Mouse (Mus musculus): ENCODE results near the gene Tll1. TPM values are rescaled to one million over a fixed set of nuclear protein-coding genes. Genes with fewer than 3 reads are reported as not detected.

Gene Tll1
- polyA plus RNA-seq, 1 experiment from 2014 or later, result 3.8 TPM

DNA sequence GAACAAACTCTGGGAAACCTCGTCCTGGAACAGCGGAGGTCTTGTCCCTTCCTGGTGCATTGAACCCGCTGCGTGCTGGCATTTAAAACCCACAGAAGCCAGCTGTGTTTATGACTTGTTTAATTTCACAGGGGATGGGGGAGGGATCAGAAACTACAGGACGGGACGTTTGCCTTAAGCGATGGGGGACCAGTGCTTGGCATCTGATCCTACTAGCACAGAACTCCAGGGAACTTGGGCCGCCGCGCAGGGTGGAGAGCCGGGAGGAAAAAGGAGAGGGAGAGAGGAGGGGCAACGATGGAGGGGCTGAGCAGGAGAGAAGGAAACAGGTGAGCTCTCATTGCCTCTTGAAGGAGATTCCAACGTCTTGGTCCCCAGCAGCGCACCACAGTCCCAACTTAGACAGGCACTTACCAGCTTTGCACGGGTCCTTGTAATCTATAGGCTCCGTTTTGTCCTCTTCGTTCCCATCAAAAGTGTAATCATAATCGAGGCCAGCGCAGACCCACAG lies 1.2 kb downstream of the Tll1 start:
- Histone ChIP-seq H3K4me3 (ENCODE audit: low read length) (peak overlapping the region; percentile 79), H3K27ac (ENCODE audit: low read depth, low read length) (peak overlapping the region; percentile 44), H3K27me3 (replicated peaks; ENCODE audit: control insufficient read depth, insufficient read depth, low read length) (no peaks in the 10 kb centered on the region), H3K9ac (ENCODE audit: low read depth, low read length) (peak overlapping the region; percentile 80), H3K9me3 (ENCODE audit: control insufficient read depth, low read length) (no peaks in the 10 kb centered on the region), H3K36me3 (ENCODE audit: control insufficient read depth, insufficient read depth, low read length) (no peaks in the 10 kb centered on the region), H3K4me1 (ENCODE audit: control insufficient read depth, insufficient read depth, low read depth, low read length) (peaks cover 11% of the 10 kb centered on the region), H3K4me2 (ENCODE audit: low read length) (peak overlapping the region; percentile 100)
- 2% methylated on average over 19 of the region's 19 CpGs for WGBS
- peak; percentile 46 for ATAC-seq

DNA sequence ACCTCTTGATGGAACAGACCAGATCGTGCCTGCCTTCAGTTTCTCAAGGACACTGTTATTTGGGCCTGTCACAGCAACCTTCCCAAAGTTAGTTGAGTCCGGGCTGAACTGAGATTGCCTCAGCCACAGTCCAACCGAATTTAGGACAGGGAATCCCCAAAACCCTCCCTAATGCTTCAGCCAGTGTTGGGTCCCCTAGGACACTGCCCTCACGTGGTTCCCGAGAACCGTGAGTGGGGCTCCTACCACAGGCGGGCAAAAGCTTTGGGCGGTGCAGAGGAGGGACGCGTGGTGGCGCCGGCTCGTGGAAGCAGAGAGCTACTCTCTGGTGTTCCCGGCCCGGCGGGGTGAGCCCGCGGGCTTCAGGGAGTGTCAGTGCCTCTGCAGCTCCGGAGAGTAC lies 1.9 kb downstream of the Tll1 start:
- H3K4me1 ChIP-seq (ENCODE audit: control insufficient read depth, insufficient read depth, low read depth, low read length), result peaks cover 11% of the 10 kb centered on the region
- 2% methylated on average over 19 of the region's 19 CpGs for WGBS
- H3K4me2 ChIP-seq (ENCODE audit: low read length), result peak overlapping the region; percentile 100
- H3K9me3 ChIP-seq (ENCODE audit: control insufficient read depth, low read length), result no peaks in the 10 kb centered on the region
- H3K27ac ChIP-seq (ENCODE audit: low read depth, low read length), result no peak overlapping the region
- H3K9ac ChIP-seq (ENCODE audit: low read depth, low read length), result peak overlapping the region; percentile 31; the same call in 1 of the 2 replicates
- no peaks in the 10 kb centered on the region for H3K36me3 ChIP-seq (ENCODE audit: control insufficient read depth, insufficient read depth, low read length)
- H3K27me3 ChIP-seq (replicated peaks; ENCODE audit: control insufficient read depth, insufficient read depth, low read length), result no peaks in the 10 kb centered on the region
- peak; percentile 76 for ATAC-seq
- peak overlapping the region; percentile 79 for H3K4me3 ChIP-seq (ENCODE audit: low read length)

DNA sequence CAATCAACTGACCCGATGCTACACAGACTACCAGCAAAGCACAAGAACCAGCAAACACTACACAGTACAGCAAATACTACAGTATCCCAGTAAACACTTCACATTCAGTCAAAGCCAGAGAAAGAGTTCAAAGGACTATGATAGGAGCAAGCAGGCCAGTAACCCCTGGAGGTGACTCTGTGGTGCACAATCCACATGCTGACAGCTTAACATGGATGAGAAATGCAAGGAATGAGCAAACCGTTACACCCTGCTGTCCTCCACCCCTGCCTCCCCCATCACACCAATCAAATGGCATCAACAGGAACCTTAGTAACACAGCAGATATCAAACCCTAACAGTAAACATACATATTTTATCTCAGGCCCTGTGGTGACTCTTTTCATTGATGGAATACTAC lies 7.7 kb downstream of the Tll1 start:
- no peak overlapping the region for H3K9ac ChIP-seq (ENCODE audit: low read depth, low read length)
- no peak overlapping the region for H3K4me2 ChIP-seq (ENCODE audit: low read length)
- H3K27ac ChIP-seq (ENCODE audit: low read depth, low read length), result no peak overlapping the region
- no peak for ATAC-seq
- no peaks in the 10 kb centered on the region for H3K27me3 ChIP-seq (replicated peaks; ENCODE audit: control insufficient read depth, insufficient read depth, low read length)
- no peaks in the 10 kb centered on the region for H3K9me3 ChIP-seq (ENCODE audit: control insufficient read depth, low read length)
- no peak overlapping the region for H3K4me3 ChIP-seq (ENCODE audit: low read length)
- H3K4me1 ChIP-seq (ENCODE audit: control insufficient read depth, insufficient read depth, low read depth, low read length), result no peaks in the 10 kb centered on the region
- WGBS, result 78% methylated on average over 2 of the region's 2 CpGs
- no peaks in the 10 kb centered on the region for H3K36me3 ChIP-seq (ENCODE audit: control insufficient read depth, insufficient read depth, low read length)

- WGBS, result 37% methylated on average over 2 of the region's 2 CpGs
- no peaks in the 10 kb centered on the region for H3K36me3 ChIP-seq (ENCODE audit: control insufficient read depth, insufficient read depth, low read length)
- H3K27ac ChIP-seq (ENCODE audit: low read depth, low read length), result no peak overlapping the region
- H3K27me3 ChIP-seq (replicated peaks; ENCODE audit: control insufficient read depth, insufficient read depth, low read length), result no peaks in the 10 kb centered on the region
- H3K9ac ChIP-seq (ENCODE audit: low read depth, low read length), result no peak overlapping the region
- H3K4me3 ChIP-seq (ENCODE audit: low read length), result no peak overlapping the region
- no peaks in the 10 kb centered on the region for H3K4me1 ChIP-seq (ENCODE audit: control insufficient read depth, insufficient read depth, low read depth, low read length)
- no peak overlapping the region for H3K4me2 ChIP-seq (ENCODE audit: low read length)
- no peaks in the 10 kb centered on the region for H3K9me3 ChIP-seq (ENCODE audit: control insufficient read depth, low read length)
- ATAC-seq, result no peak
Measured at GRCm38 (mm10) chr8:64193421-64193820, 12.7 kb downstream of the Tll1 start.

- WGBS, result 44% methylated on average over 2 of the region's 2 CpGs
- Histone ChIP-seq H3K9ac (ENCODE audit: low read depth, low read length) (no peak overlapping the region), H3K27ac (ENCODE audit: low read depth, low read length) (no peak overlapping the region), H3K9me3 (ENCODE audit: control insufficient read depth, low read length) (no peaks in the 10 kb centered on the region), H3K36me3 (ENCODE audit: control insufficient read depth, insufficient read depth, low read length) (no peaks in the 10 kb centered on the region), H3K4me2 (ENCODE audit: low read length) (no peak overlapping the region), H3K4me1 (ENCODE audit: control insufficient read depth, insufficient read depth, low read depth, low read length) (no peaks in the 10 kb centered on the region), H3K27me3 (replicated peaks; ENCODE audit: control insufficient read depth, insufficient read depth, low read length) (no peaks in the 10 kb centered on the region), H3K4me3 (ENCODE audit: low read length) (no peak overlapping the region)
- ATAC-seq, result no peak
Measured at GRCm38 (mm10) chr8:64187881-64188280, 18.2 kb downstream of the Tll1 start.

GRCm38 (mm10) chr8:64176931-64177330 lies 29.1 kb downstream of the Tll1 start:
- Histone ChIP-seq H3K4me2 (ENCODE audit: low read length) (no peak overlapping the region), H3K4me1 (ENCODE audit: control insufficient read depth, insufficient read depth, low read depth, low read length) (no peaks in the 10 kb centered on the region), H3K9me3 (ENCODE audit: control insufficient read depth, low read length) (no peaks in the 10 kb centered on the region), H3K9ac (ENCODE audit: low read depth, low read length) (no peak overlapping the region), H3K36me3 (ENCODE audit: control insufficient read depth, insufficient read depth, low read length) (no peaks in the 10 kb centered on the region), H3K27ac (ENCODE audit: low read depth, low read length) (no peak overlapping the region), H3K27me3 (replicated peaks; ENCODE audit: control insufficient read depth, insufficient read depth, low read length) (no peaks in the 10 kb centered on the region), H3K4me3 (ENCODE audit: low read length) (no peak overlapping the region)
- WGBS, result 95% methylated on average over 2 of the region's 2 CpGs
- ATAC-seq, result no peak

- no peaks in the 10 kb centered on the region for H3K9me3 ChIP-seq (ENCODE audit: control insufficient read depth, low read length)
- H3K4me3 ChIP-seq (ENCODE audit: low read length), result no peak overlapping the region
- no peak overlapping the region for H3K4me2 ChIP-seq (ENCODE audit: low read length)
- 71% methylated on average over 3 of the region's 3 CpGs for WGBS
- no peak for ATAC-seq
- no peaks in the 10 kb centered on the region for H3K27me3 ChIP-seq (replicated peaks; ENCODE audit: control insufficient read depth, insufficient read depth, low read length)
- no peak overlapping the region for H3K9ac ChIP-seq (ENCODE audit: low read depth, low read length)
- H3K27ac ChIP-seq (ENCODE audit: low read depth, low read length), result no peak overlapping the region
- H3K4me1 ChIP-seq (ENCODE audit: control insufficient read depth, insufficient read depth, low read depth, low read length), result no peaks in the 10 kb centered on the region
- no peaks in the 10 kb centered on the region for H3K36me3 ChIP-seq (ENCODE audit: control insufficient read depth, insufficient read depth, low read length)
Measured at GRCm38 (mm10) chr8:64174916-64175315, 31.2 kb downstream of the Tll1 start.

GRCm38 (mm10) chr8:64173759-64174158 lies 32.3 kb downstream of the Tll1 start:
- no peak for ATAC-seq
- Histone ChIP-seq H3K36me3 (ENCODE audit: control insufficient read depth, insufficient read depth, low read length) (no peaks in the 10 kb centered on the region), H3K9ac (ENCODE audit: low read depth, low read length) (no peak overlapping the region), H3K27me3 (replicated peaks; ENCODE audit: control insufficient read depth, insufficient read depth, low read length) (no peaks in the 10 kb centered on the region), H3K27ac (ENCODE audit: low read depth, low read length) (no peak overlapping the region), H3K4me3 (ENCODE audit: low read length) (no peak overlapping the region), H3K4me2 (ENCODE audit: low read length) (no peak overlapping the region), H3K9me3 (ENCODE audit: control insufficient read depth, low read length) (no peaks in the 10 kb centered on the region), H3K4me1 (ENCODE audit: control insufficient read depth, insufficient read depth, low read depth, low read length) (no peaks in the 10 kb centered on the region)
- WGBS, result 87% methylated on average over 2 of the region's 2 CpGs

DNA sequence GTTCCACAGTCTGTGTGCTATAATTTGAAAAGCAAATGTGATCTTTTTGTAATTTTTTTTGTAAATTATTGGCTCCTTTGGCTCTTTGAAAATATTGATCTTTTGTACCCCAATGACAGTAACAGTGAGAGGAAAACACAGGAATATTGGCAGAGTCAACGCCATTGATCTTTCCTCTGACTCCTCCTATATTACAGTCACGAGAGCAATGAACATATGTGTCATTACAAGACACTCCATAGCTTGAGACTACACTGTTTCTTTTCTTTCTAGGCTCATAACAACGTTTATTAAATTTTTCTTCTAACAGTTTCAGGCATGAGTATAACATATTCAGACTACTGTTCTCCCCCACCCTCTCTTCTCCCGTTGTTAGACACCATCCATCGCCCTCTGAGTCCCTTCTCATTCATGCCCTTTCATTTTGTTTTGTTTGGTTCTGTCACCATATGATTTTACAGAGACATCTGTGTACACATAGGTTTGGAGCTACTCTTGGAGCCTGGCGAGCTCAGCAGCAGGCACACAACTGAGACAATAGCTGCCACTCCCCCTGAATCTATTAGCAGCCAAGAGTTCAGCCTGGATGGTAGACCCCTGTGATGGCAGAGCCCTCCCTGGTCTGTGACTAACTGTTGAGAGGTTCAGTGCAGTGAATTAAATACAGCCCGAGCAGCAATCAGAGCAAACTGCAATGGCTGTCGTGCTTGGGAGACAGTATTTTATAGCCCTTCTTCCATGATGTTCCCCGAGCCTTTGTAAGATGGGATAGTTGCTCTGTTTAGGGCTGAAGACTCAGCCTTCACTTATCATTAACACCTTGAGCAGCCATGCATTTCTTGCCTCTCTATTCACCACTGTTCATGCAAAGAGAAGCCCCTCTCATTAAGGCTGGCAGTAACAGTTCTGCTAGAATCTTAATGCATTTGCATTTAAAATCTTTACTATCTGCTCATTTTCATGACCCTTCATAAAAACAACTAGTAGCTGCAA lies 52.9 kb downstream of the Tll1 start:
- Histone ChIP-seq H3K4me1 (ENCODE audit: control insufficient read depth, insufficient read depth, low read depth, low read length) (no peaks in the 10 kb centered on the region), H3K27ac (ENCODE audit: low read depth, low read length) (0 out of 2 replicates have a peak overlapping the region, but pooled peaks have one; percentile 37), H3K27me3 (replicated peaks; ENCODE audit: control insufficient read depth, insufficient read depth, low read length) (no peaks in the 10 kb centered on the region), H3K9ac (ENCODE audit: low read depth, low read length) (0 out of 2 replicates have a peak overlapping the region, but pooled peaks have one; percentile 6), H3K4me2 (ENCODE audit: low read length) (no peak overlapping the region), H3K36me3 (ENCODE audit: control insufficient read depth, insufficient read depth, low read length) (no peaks in the 10 kb centered on the region), H3K4me3 (ENCODE audit: low read length) (no peak overlapping the region), H3K9me3 (ENCODE audit: control insufficient read depth, low read length) (no peaks in the 10 kb centered on the region)
- ATAC-seq, result peak; percentile 74
- 24% methylated on average over 9 of the region's 9 CpGs for WGBS

All from hindbrain, embryonic 16.5 days (tissue).